Mouse (Mus musculus) bone marrow, adult 2 months (tissue): ENCODE measurements around the gene Tll2.

ENCODE experiments used
- CTCF ChIP-seq: fragments of 200-500 bp; IDR thresholded peaks from 2 replicates; pipeline ENCODE4 v1.5.1; 2011; ENCODE audit warnings: low read length, control low read depth; ENCODE audit not compliant: control insufficient read depth, insufficient read depth
- POLR2A ChIP-seq: fragments of 200-500 bp; IDR thresholded peaks from 2 replicates; pipeline ENCODE4 v1.6.1; 2011; ENCODE audit warnings: low read depth, mild to moderate bottlenecking, control low read depth, low read length, borderline replicate concordance; ENCODE audit not compliant: control insufficient read depth

DNA sequence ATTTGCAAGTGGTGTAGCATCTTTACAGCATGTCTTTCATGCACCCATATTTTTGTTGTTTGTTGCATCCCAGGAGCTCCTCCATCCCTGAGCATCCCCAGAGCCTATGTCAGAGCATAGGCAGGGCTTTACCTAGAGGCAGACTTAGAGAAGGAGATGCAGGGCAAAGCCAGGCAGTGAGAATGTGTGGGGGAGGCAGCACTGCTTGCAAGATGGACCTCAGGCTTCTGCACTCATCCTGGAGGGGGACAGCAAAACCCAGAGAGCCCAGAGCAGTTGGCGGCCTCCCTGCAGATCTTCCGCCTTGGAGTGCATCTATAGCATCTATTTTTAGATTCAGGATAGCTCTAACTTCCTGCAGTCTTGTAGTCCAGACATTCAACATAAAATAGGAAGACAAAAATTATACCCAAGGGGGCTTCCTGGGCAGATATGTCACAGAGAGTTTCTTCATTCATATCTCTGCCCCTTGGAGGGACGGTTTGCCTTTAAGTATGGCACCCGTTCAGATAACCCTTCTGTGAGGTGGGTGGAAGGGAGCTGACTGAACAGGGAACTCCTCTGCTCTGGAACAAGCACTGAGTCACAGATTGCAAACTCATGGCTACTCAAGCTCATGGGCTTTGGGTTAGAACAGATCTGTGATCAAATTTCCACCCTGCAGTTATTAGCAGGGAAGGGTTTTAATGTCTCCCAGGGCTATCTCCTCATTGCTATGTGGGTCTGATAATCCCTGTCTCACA is 170.7 kb downstream of the Tll2 start:
- no peak for TF ChIP-seq POLR2A
- no peak for TF ChIP-seq CTCF
